Mouse (Mus musculus): ENCODE measurements around the gene Ostn. TPM values are rescaled to one million over a fixed set of nuclear protein-coding genes. Genes with fewer than 3 reads are reported as not detected.

Ostn gene
- total RNA-seq, 2 experiments from 2014 or later, result not detected

DNA sequence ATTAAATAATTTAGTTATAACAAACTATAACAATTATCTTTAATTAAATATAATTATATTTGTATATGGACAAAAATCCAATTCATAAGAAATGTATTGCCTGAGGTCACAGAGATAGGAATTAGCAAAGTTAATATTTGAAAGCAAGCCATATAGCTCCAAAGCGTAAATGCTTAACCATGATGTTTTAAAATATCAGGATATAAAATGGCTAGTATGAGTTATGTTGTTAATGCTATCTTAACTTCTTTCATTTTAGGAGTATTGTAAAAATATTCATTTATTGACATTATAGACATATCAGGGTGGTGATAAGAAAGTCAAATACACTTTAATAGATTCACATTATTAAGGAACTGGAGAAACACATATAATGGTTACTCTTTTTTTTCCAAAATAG lies 52.8 kb downstream of the Ostn start:
- intact Hi-C loops (cut with DNase I), result no loop called here
- TF ChIP-seq CTCF (IDR thresholded peaks at IDR 0.05), result no peak
- no peak overlapping the region for H3K4me3 ChIP-seq
- H3K27ac ChIP-seq, result no peak overlapping the region
- DNase-seq (ENCODE audit: extremely low spot score in 1 of 2, low spot score in 2 of 2), result no peak

DNA sequence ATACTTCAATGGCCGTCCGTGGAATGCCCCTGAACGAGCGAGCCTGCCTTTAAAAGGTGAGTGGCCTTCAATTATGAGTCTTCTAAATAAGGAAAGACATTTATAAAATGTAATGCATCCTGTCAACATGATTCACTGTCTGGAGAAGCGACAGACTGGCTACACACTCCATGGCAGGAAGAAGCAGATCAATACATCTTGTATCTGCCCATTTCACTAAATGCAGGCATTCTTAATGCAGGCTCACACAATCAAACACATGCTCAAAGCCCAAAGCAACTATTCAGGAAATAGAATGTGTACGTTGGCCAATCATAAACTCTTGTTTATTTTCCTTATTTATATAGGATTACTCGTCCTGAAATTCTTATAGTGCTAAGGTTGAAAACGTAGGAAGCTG lies 62.9 kb downstream of the Ostn start, which contains the start of gene Uts2b:
Gene Uts2b, minus strand, starts transcription at position 49 of the 400 bp plus-strand sequence.
- intact Hi-C loops (cut with DNase I), result no loop called here
- no peak for DNase-seq (ENCODE audit: extremely low spot score in 1 of 2, low spot score in 2 of 2)
- Histone ChIP-seq H3K4me3 (no peak within 1 kb of the TSS), H3K27ac (no peak within 1 kb of the TSS)
- no peak for TF ChIP-seq CTCF (IDR thresholded peaks at IDR 0.05)

DNA sequence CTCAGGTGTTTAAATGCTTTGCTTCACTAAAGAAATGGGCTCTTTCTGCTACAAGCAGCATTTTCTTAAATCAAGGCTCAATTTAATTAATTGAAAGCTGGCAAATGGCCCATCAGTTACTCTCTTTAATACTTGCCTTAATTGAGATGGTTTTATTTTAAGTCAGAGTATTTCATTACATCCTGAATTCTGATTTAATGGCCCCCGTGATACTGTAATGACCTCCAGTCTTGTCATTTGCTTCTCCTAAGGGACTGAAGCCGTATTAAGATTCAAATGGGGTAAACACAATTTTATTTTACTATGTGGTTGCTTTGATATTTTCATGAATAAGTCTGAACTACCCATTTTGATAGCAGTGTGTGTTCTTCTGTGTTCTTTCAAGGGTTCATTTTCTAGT lies 63.4 kb downstream of the Ostn start:
- Histone ChIP-seq H3K4me3 (no peak overlapping the region), H3K27ac (no peak overlapping the region)
- no peak for DNase-seq (ENCODE audit: extremely low spot score in 1 of 2, low spot score in 2 of 2)
- intact Hi-C loops (cut with DNase I), result no loop called here
- no peak for TF ChIP-seq CTCF (IDR thresholded peaks at IDR 0.05)

DNA sequence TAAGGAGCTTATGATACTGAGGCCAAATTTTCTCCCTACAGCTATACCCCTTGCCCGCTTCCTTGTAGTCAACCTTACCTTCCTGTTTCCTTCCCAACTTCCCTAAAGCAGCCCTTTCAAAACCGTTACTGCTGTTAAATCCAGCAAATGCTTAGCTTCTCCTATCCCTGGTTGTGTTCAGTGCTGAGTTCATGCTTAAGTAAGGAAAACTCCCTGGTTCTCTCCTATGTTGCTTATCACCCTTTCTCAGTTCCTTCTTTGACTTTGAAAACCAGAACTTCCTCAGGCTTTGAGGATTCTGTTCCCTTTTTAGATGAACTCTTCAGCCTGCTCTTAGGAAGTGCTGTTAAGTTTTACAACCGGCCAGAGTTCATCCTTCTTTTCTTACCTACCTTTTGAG lies 66.8 kb downstream of the Ostn start:
- TF ChIP-seq CTCF (IDR thresholded peaks at IDR 0.05), result no peak
- no peak for DNase-seq (ENCODE audit: extremely low spot score in 1 of 2, low spot score in 2 of 2)
- intact Hi-C loops (cut with DNase I), result no loop called here
- Histone ChIP-seq H3K4me3 (no peak overlapping the region), H3K27ac (no peak overlapping the region)

DNA sequence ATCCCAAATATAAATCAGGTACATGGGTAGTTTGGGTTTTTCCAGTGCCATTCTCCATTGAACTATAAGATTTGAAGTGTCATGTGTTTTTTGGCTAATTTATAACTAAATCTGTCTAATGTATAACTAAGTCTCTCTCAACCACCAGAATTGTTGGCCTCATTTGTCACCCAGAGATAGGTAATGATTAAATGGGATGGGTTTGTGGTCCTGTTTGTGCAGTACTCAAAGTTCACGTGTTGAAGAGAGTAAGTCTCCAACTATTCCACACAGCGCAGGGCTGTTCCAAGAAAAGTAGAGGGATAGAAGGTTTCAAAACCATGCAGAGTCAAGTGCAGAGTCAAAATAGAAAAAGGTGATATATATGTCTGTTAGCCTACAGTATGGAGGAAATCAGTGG lies 68.0 kb downstream of the Ostn start:
- Histone ChIP-seq H3K4me3 (no peak overlapping the region), H3K27ac (no peak overlapping the region)
- no peak for TF ChIP-seq CTCF (IDR thresholded peaks at IDR 0.05)
- intact Hi-C loops (cut with DNase I), result no loop called here
- DNase-seq (ENCODE audit: extremely low spot score in 1 of 2, low spot score in 2 of 2), result no peak

DNA sequence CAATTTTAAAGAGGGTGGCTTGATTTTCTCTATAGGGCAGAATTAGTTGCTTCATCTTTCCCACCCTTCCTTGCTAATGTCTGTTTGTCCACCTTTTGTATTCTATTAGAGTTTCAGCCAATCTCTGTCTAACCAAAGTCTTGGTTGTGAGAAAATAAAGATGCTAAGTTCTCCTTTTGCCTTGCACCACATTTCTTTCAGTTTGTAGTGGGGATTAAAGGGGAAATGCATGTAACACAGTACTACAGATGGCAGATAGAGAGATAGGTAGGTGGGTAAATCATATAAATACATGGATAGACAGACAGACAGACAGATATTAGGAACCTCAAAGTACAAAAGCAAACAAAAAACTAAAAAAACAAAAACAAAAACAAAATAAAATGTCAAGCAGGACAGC lies 69.3 kb downstream of the Ostn start:
- intact Hi-C loops (cut with DNase I), result no loop called here
- no peak for DNase-seq (ENCODE audit: extremely low spot score in 1 of 2, low spot score in 2 of 2)
- H3K27ac ChIP-seq, result no peak overlapping the region
- H3K4me3 ChIP-seq, result no peak overlapping the region
- no peak for TF ChIP-seq CTCF (IDR thresholded peaks at IDR 0.05)

DNA sequence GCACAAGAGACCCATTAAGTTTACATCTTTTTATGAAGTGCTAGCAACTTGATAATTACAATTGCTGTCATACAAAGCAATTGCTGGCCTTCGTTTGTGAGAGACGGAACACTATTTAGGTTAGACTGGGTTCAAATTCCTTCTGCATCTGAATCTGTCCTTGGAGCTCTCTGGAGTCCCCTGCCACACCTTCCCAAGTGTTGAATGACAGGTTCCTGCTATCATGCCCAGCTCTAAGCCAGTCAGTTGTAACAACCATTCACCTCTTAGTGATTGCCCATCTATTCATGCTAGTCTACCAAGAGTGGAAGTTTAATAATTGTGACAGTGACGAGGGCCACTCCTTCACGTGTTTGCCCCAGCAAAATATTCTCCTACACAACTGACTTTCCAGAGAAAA lies 74.9 kb downstream of the Ostn start:
- Histone ChIP-seq H3K27ac (no peak overlapping the region), H3K4me3 (no peak overlapping the region)
- TF ChIP-seq CTCF (IDR thresholded peaks at IDR 0.05), result no peak
- no peak for DNase-seq (ENCODE audit: extremely low spot score in 1 of 2, low spot score in 2 of 2)
- intact Hi-C loops (cut with DNase I), result no loop called here

DNA sequence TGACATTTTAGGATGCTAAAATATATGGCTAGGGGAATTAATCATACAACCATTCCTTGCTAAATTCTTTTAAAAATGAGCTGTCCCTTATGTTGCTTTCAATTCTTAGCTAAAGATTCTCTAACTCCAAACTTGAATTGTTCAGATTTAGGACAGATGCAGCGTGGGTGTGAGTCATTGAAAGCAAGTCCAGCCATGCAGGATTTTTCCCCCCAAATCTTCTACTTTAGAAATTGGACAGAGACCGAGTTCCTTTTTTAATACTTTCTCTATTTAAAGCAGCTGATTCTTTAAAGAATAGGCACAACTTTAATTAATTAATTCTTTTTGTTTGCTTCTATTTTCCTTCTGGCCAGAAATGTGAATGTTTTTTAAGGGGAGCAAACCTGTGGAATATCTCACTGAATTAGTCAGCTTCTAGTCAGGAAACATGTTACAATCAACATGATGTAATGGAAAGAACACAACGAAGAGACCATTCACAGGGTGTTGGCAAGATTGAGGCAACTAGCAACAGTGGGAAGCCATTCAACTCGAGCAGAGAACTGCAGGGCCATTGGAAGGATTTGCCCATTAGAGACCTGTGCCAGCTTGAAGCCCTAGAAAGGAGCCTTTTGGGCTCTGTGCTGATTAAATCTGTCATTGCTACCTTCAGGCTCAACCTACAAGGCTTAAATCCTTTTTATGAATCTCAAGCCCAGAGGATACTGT lies 77.8 kb downstream of the Ostn start:
- intact Hi-C loops (cut with DNase I), result loop anchor here (2.0 kb wide), 1 partner anchor 244 kb away; no protein-coding TSS in a partner anchor

DNA sequence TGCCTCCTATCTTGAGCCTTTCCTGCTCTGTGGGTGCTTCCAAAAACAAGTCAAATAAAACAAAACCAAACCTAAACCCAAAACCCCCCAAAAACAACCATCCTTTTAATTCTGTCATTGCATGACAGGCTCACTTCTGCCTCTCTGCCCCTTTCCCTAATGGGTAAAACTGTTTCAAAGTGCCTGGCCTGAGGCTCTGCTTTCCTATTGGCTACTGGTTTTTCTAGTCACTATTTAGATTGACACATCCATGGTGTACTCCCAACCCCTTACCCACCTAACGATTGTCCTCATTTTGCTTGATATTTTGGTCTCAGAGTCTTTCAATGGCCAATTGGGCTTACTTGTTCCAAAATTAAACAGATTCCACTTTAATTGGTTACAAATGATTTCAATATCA lies 78.4 kb downstream of the Ostn start:
- Histone ChIP-seq H3K4me3 (no peak overlapping the region), H3K27ac (peak overlapping the region; percentile 66)
- TF ChIP-seq CTCF (IDR thresholded peaks at IDR 0.05), result no peak
- DNase-seq (ENCODE audit: extremely low spot score in 1 of 2, low spot score in 2 of 2), result no peak
- intact Hi-C loops (cut with DNase I), result loop anchor here (2.0 kb wide), 1 partner anchor 245 kb away; no protein-coding TSS in a partner anchor

More for the DNA sequence above, 77.8 kb downstream of the Ostn start:
- Histone ChIP-seq H3K4me3 (no peak overlapping the region), H3K27ac (peak overlapping the region; percentile 66)
- no peak for DNase-seq (ENCODE audit: extremely low spot score in 1 of 2, low spot score in 2 of 2)
- no peak for TF ChIP-seq CTCF (IDR thresholded peaks at IDR 0.05)

DNA sequence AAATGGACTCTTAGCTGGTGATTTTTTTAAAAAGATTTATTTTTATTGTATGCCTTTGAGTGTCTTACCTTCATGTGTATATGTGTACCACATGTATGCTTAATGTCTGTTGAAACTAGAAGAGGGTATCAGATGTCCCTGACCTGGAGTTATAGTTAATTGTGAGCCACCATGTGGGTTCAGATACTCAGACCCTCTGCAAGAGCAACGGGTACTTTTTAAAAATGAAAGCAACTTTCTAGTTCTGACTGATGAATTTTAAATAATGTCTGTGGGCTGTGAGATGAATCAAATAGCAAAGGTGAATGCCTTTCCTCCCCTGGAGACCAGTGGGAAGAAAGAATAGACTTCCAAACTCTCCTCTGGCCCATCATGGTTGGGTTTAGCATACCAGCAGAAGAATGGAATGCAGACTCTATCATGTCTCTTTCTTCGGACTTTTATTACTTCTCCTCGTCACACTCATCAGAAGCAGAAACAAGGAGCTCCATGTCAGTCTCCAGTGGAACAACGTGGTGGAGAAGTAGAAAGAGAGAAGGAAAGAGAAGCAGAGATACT lies 79.6 kb downstream of the Ostn start:
- no peak overlapping the region for H3K27ac ChIP-seq
- H3K4me3 ChIP-seq, result no peak overlapping the region
- no peak for DNase-seq (ENCODE audit: extremely low spot score in 1 of 2, low spot score in 2 of 2)
- intact Hi-C loops (cut with DNase I), result no loop called here
- no peak for TF ChIP-seq CTCF (IDR thresholded peaks at IDR 0.05)

DNA sequence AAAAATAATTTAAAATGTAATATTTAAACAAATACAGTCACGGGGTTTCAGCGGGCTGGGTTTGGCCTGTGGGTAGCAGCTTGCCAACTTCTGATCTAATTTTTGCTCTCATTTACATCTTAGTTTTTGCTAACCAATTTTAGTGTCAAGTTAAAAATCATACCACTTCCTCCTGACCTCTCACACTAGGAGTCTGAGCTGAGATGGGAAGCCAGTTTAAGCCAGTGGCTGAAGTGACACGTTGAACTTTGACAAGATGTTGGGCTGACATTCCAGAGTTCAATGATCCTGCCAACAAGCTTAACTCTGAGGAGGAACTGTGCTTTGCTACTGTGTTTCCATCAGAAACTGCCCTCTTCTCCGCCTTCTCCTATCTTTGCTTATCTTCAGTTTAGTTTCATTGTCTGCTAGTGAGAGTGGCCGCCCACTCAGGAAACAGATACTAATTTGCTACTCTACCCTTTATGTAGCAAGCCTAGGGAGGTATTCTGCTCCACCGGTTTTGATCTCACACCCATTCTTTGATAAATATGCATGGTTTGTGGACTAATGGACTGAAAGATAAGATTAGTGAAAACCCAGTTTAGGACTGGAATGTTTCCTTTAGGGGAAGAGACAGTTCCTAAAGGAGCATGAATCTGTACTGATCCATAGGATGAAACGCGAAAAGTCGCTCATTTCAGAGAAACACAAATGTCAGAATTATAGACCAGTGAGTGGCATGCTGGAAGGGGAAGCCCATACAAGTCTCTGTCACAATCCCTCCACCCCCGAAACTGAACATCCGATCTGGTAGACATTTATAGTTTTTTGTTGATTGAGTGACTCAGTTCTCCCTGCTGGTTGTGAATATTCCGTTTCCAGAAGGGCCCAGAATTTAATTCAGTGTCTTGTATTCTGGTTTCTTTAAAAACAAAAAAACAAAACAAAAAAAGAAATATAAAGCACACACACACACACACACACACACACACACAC lies 80.6 kb downstream of the Ostn start:
- TF ChIP-seq CTCF (IDR thresholded peaks at IDR 0.05), result no peak

More for the DNA sequence above, 80.6 kb downstream of the Ostn start:
- intact Hi-C loops (cut with DNase I), result no loop called here
- Histone ChIP-seq H3K4me3 (peak overlapping the region; percentile 71), H3K27ac (peak overlapping the region; percentile 97)
- DNase-seq (ENCODE audit: extremely low spot score in 1 of 2, low spot score in 2 of 2), result no peak

Measured in left cerebral cortex, adult 2 months (tissue).